Mouse (Mus musculus): ENCODE data around the gene Hist1h4h.
A peak's percentile ranks its signal among the peaks of the same experiment; 100 is the strongest.

Gene Hist1h4h

GRCm38 (mm10) chr13:23510127-23510526 lies 20.7 kb upstream of the Hist1h4h start:
- no peak for DNase-seq (ENCODE audit: low spot score in 2 of 2)

GRCm38 (mm10) chr13:23513517-23513916 lies 17.3 kb upstream of the Hist1h4h start:
- no peak for DNase-seq (ENCODE audit: low spot score in 2 of 2)

- no peak for DNase-seq (ENCODE audit: low spot score in 2 of 2)
Observed at GRCm38 (mm10) chr13:23515281-23515680, 15.6 kb upstream of the Hist1h4h start.

- no peak for DNase-seq (ENCODE audit: low spot score in 2 of 2)
Observed at GRCm38 (mm10) chr13:23515826-23516620, 14.8 kb upstream of the Hist1h4h start.

- peak; percentile 72 to 74 for DNase-seq (ENCODE audit: low spot score in 2 of 2)
Observed at GRCm38 (mm10) chr13:23516822-23517602, 13.8 kb upstream of the Hist1h4h start.

GRCm38 (mm10) chr13:23517603-23518294 lies 13.1 kb upstream of the Hist1h4h start:
- DNase-seq (ENCODE audit: low spot score in 2 of 2), result peak; percentile 95 to 97

GRCm38 (mm10) chr13:23518295-23518603 lies 12.6 kb upstream of the Hist1h4h start:
- no peak for DNase-seq (ENCODE audit: low spot score in 2 of 2)

GRCm38 (mm10) chr13:23518885-23519284 lies 12.0 kb upstream of the Hist1h4h start:
- DNase-seq (ENCODE audit: low spot score in 2 of 2), result peak; percentile 91 to 92

GRCm38 (mm10) chr13:23519416-23519815 lies 11.4 kb upstream of the Hist1h4h start:
- peak; percentile 86 to 91 for DNase-seq (ENCODE audit: low spot score in 2 of 2)

GRCm38 (mm10) chr13:23521703-23522102 lies 9.1 kb upstream of the Hist1h4h start:
- peak; percentile 85 to 87 for DNase-seq (ENCODE audit: low spot score in 2 of 2)

GRCm38 (mm10) chr13:23523976-23524375 lies 6.9 kb upstream of the Hist1h4h start:
- DNase-seq (ENCODE audit: low spot score in 2 of 2), result no peak

GRCm38 (mm10) chr13:23524654-23525053 lies 6.2 kb upstream of the Hist1h4h start:
- DNase-seq (ENCODE audit: low spot score in 2 of 2), result peak; percentile 68 to 79

- no peak for DNase-seq (ENCODE audit: low spot score in 2 of 2)
Observed at GRCm38 (mm10) chr13:23525901-23526300, 4.9 kb upstream of the Hist1h4h start.

GRCm38 (mm10) chr13:23526312-23526711 lies 4.5 kb upstream of the Hist1h4h start:
- peak; percentile 96 to 97 for DNase-seq (ENCODE audit: low spot score in 2 of 2)

- no peak for DNase-seq (ENCODE audit: low spot score in 2 of 2)
Observed at GRCm38 (mm10) chr13:23529005-23529404, 1.8 kb upstream of the Hist1h4h start.

GRCm38 (mm10) chr13:23529480-23530165 lies 1.2 kb upstream of the Hist1h4h start:
- no peak for DNase-seq (ENCODE audit: low spot score in 2 of 2)

GRCm38 (mm10) chr13:23530181-23530900 lies 509 bp upstream of the Hist1h4h start:
- DNase-seq (ENCODE audit: low spot score in 2 of 2), result peak; percentile 74 to 86

GRCm38 (mm10) chr13:23532262-23533075 lies 1.6 kb downstream of the Hist1h4h start:
- DNase-seq (ENCODE audit: low spot score in 2 of 2), result no peak

GRCm38 (mm10) chr13:23533560-23534367 lies 2.9 kb downstream of the Hist1h4h start, which contains the start of gene Hist1h2af:
TSS of gene Hist1h2af (plus strand) at chr13:23533906.
- peak; percentile 64 to 87 for DNase-seq (ENCODE audit: low spot score in 2 of 2)
